Mouse (Mus musculus) lung, postnatal 0 days (tissue): Measurements from ENCODE around the gene Plcb2. TPM values are rescaled to one million over a fixed set of nuclear protein-coding genes. Genes with fewer than 3 reads are reported as not detected.
A peak's percentile ranks its signal among the peaks of the same experiment; 100 is the strongest.

Source experiments
- ATAC-seq: fragments of 200-750 bp; cut with Nextera tagmentation; 2 replicates; pipeline ENCODE4 v1.8.0; 2017; ENCODE audit warnings: moderate library complexity
- DNase-seq: peaks from one replicate; pipeline ENCODE4 v3.0.0-alpha.2; 2016; ENCODE audit warnings: low spot score
- H3K27ac ChIP-seq: fragments of 300-500 bp; sonication (generic); 2 replicates; pipeline ENCODE4 v1.5.1; 2014; ENCODE audit warnings: antibody characterized with exemption, mild to moderate bottlenecking, low read length, mixed read lengths
- H3K27me3 ChIP-seq: fragments of 300-500 bp; sonication (generic); replicated peaks from 2 replicates; pipeline ENCODE4 v1.6.1; 2014; ENCODE audit warnings: low read length, mixed read lengths; ENCODE audit not compliant: insufficient read depth
- H3K36me3 ChIP-seq: fragments of 300-500 bp; sonication (generic); 2 replicates; pipeline ENCODE4 v1.6.1; 2014; ENCODE audit warnings: low read length, mixed read lengths; ENCODE audit not compliant: insufficient read depth
- H3K4me1 ChIP-seq: fragments of 300-500 bp; sonication (generic); 2 replicates; pipeline ENCODE4 v1.6.1; 2014; ENCODE audit warnings: antibody characterized with exemption, low read depth, low read length, mixed read lengths; ENCODE audit not compliant: insufficient read depth
- H3K4me2 ChIP-seq: fragments of 300-500 bp; sonication (generic); replicated peaks from 2 replicates; pipeline ENCODE4 v1.6.1; 2014; ENCODE audit warnings: low read depth, mild to moderate bottlenecking, low read length, moderate library complexity, mixed read lengths
- H3K4me3 ChIP-seq: fragments of 300-500 bp; sonication (generic); 2 replicates; pipeline ENCODE4 v1.5.1; 2014; ENCODE audit warnings: low read depth, low read length
- H3K9ac ChIP-seq: fragments of 300-500 bp; sonication (generic); replicated peaks from 2 replicates; pipeline ENCODE4 v1.6.1; 2014; ENCODE audit warnings: low read depth, mild to moderate bottlenecking
- H3K9me3 ChIP-seq: fragments of 300-500 bp; sonication (generic); 2 replicates; pipeline ENCODE4 v1.6.1; 2016; ENCODE audit warnings: low read length, mixed read lengths
- CTCF ChIP-seq: IDR thresholded peaks from 2 replicates; pipeline ENCODE4 v1.5.1; 2016; ENCODE audit warnings: antibody characterized with exemption, mild to moderate bottlenecking
- EP300 ChIP-seq: IDR thresholded peaks from 2 replicates; pipeline ENCODE4 v1.6.1; 2016; ENCODE audit warnings: antibody characterized with exemption, mild to moderate bottlenecking, control low read depth
- WGBS: fragments of 180-500 bp; shearing (Covaris S2); extraction: QIAGEN DNeasy Blood & Tissue Kit; methylation state at CpG from one replicate; pipeline ENCODE4 v1.1.7; 2014; 5-methylcytosine and 5-hydroxymethylcytosine counted together
- polyA plus RNA-seq: library from polyadenylated mRNA; unstranded; fragments of >200 nt; fragmentation: Nextera tagmentation; extraction: Ambion mirVana; gene quantifications from 2 replicates; pipeline ENCODE4 v1.2.1, GENCODE M21; 2015

The Plcb2 gene
- polyA plus RNA-seq, 1 experiment from 2014 or later = 1.6 TPM

GRCm38 (mm10) chr2:118766041-118767033 is 38.1 kb upstream of the Plcb2 start:
- Histone ChIP-seq H3K27me3 (no peaks in the 10 kb centered on the region), H3K4me2 (no peak overlapping the region), H3K27ac (peak overlapping the region; percentile 26; the same call in 1 of the 2 replicates), H3K9ac (no peak overlapping the region), H3K36me3 (no peaks in the 10 kb centered on the region), H3K9me3 (no peaks in the 10 kb centered on the region), H3K4me1 (peaks cover 31% of the 10 kb centered on the region), H3K4me3 (no peak overlapping the region)
- DNase-seq (no peak), ATAC-seq (peak; percentile 11)
- WGBS = 52% methylated on average over 10 of the region's 10 CpGs
- peak; percentile 66; the same call in 1 of the 2 replicates for TF ChIP-seq EP300
- peak; percentile 50 for TF ChIP-seq CTCF

- no peak for TF ChIP-seq EP300
- TF ChIP-seq CTCF = no peak
- Histone ChIP-seq H3K9ac (no peak overlapping the region), H3K27me3 (no peaks in the 10 kb centered on the region), H3K27ac (no peak overlapping the region), H3K4me3 (no peak overlapping the region), H3K36me3 (no peaks in the 10 kb centered on the region), H3K4me2 (no peak overlapping the region), H3K9me3 (no peaks in the 10 kb centered on the region), H3K4me1 (peaks cover 34% of the 10 kb centered on the region)
- ATAC-seq (no peak), DNase-seq (no peak)
- 87% methylated on average over 5 of the region's 5 CpGs for WGBS
Measured at GRCm38 (mm10) chr2:118764875-118765274, 36.6 kb upstream of the Plcb2 start.

DNA sequence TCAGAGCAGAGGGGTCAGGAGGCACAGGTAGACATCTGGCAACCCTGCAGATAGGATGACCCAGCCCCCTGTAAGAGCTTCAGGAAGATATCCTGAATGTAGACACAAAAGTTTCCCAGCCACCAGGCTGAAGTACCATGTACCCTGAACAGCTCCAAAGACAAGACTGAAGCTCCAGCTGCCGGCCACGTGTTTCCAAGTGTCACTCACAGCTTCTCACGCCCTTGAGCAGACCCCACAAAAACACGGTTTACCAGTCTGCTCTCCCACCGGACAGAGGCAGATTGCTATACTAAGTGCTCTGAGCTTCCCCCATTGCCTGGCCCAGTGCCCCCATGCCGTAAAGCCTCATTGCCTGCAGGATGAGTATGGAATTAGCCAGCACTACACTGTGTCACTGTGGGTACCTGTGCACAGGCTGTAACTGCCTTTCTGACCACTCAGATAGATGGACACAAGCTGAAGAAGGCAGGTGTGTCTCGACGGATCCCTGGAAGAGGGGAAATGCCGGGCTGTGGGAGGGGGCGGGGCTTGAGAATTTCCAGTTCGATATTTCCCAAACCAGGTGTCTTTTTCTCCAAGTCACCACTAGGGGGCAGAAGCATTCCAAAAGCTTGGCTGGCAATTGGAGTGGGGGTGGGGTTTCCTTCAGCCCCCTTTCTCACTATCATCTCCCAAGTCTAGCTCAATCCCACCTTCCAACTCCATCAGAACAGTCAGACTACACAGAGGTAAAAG is 36.0 kb upstream of the Plcb2 start:
- Histone ChIP-seq H3K9ac (no peak overlapping the region), H3K27ac (peak overlapping the region; percentile 66), H3K4me2 (0 out of 2 replicates have a peak overlapping the region, but pooled peaks have one; percentile 5), H3K4me1 (peaks cover 34% of the 10 kb centered on the region), H3K36me3 (no peaks in the 10 kb centered on the region), H3K27me3 (no peaks in the 10 kb centered on the region), H3K4me3 (no peak overlapping the region), H3K9me3 (no peaks in the 10 kb centered on the region)
- DNase-seq (peak; percentile 70), ATAC-seq (no peak)
- 23% methylated on average over 11 of the region's 11 CpGs for WGBS
- TF ChIP-seq CTCF (peak; percentile 74), EP300 (0 out of 2 replicates have a peak, but pooled peaks have one; percentile 20)

DNA sequence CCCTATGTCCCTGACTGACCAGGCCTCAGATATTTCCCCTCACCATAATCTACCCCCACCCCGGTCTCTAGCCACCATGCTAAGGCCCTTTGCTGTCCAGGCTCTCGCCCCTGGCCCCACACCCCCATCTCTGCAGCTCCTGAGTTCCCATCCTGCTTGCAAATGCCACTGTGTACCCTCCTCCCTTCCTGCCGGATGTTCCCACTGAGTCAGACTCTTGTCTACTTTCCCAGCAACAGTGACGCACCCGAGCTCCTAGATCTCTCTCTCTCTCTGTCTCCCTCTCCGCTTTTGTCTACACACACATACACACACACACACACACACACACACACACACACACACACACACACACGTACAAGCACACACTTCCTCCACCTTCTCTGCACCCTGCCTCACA is 35.2 kb upstream of the Plcb2 start:
- TF ChIP-seq CTCF (no peak), EP300 (peak; percentile 92)
- peak; percentile 83 for DNase-seq
- Histone ChIP-seq H3K4me3 (no peak overlapping the region), H3K9me3 (no peaks in the 10 kb centered on the region), H3K27ac (peak overlapping the region; percentile 98), H3K4me2 (no peak overlapping the region), H3K4me1 (peaks cover 34% of the 10 kb centered on the region), H3K36me3 (no peaks in the 10 kb centered on the region), H3K27me3 (no peaks in the 10 kb centered on the region), H3K9ac (no peak overlapping the region)
- 50% methylated on average over 6 of the region's 7 CpGs for WGBS
- peak; percentile 53 for ATAC-seq

DNA sequence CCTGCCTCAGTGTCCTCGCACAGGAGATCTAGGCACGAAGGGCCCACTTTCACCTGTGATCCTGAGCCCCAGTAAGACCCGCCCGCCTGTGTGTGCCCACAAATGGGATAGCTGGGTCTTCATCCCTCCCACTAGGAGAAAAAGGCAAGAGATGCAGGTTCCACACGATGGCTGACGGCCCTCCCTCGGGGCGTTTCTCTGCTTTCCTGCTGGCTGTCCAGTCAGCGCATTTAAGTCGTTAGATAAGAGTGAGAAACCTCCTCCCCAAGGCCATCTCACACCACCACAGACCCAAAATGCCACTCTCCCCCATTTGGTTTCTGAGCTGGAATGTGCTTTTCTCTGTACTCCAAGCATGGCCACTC is 34.5 kb upstream of the Plcb2 start:
- Histone ChIP-seq H3K4me2 (peak overlapping the region; percentile 32), H3K36me3 (no peaks in the 10 kb centered on the region), H3K4me1 (peaks cover 34% of the 10 kb centered on the region), H3K9me3 (no peaks in the 10 kb centered on the region), H3K27ac (peak overlapping the region; percentile 98), H3K27me3 (no peaks in the 10 kb centered on the region), H3K9ac (no peak overlapping the region), H3K4me3 (no peak overlapping the region)
- no peak for DNase-seq
- WGBS = 6% methylated on average over 10 of the region's 10 CpGs
- ATAC-seq = peak; percentile 23
- no peak; the same call in 1 of the 2 replicates for TF ChIP-seq CTCF
- TF ChIP-seq EP300 = no peak
